Mouse (Mus musculus) forebrain, embryonic 15.5 days (tissue): ENCODE data around the gene Zfp36l1. TPM values are rescaled to one million over a fixed set of nuclear protein-coding genes. Genes with fewer than 3 reads are reported as not detected.
"Not testable (repeated sequence)": the region's sequence is repeated elsewhere in the genome, so short reads cannot be mapped to it uniquely, and the experiment has no call there.

Source experiments
- ATAC-seq: fragments of 200-750 bp; cut with Nextera tagmentation; replicated peaks from 2 replicates; pipeline ENCODE4 v1.8.0; 2017; ENCODE audit warnings: mild to moderate bottlenecking, moderate TSS enrichment, moderate library complexity
- H3K27ac ChIP-seq: fragments of 300-500 bp; sonication (generic); replicated peaks from 2 replicates; pipeline ENCODE4 v1.5.1; 2015; ENCODE audit warnings: mild to moderate bottlenecking, inconsistent platforms
- H3K27me3 ChIP-seq: fragments of 300-500 bp; sonication (generic); 2 replicates; pipeline ENCODE4 v1.6.1; 2015; ENCODE audit warnings: inconsistent platforms
- H3K36me3 ChIP-seq: fragments of 300-500 bp; sonication (generic); 2 replicates; pipeline ENCODE4 v1.6.1; 2015; ENCODE audit warnings: mild to moderate bottlenecking, inconsistent platforms
- H3K4me1 ChIP-seq: fragments of 300-500 bp; sonication (generic); 2 replicates; pipeline ENCODE4 v1.6.1; 2015; ENCODE audit warnings: inconsistent platforms
- H3K4me2 ChIP-seq: fragments of 300-500 bp; sonication (generic); replicated peaks from 2 replicates; pipeline ENCODE4 v1.6.1; 2015; ENCODE audit warnings: mild to moderate bottlenecking, inconsistent platforms
- H3K4me3 ChIP-seq: fragments of 300-500 bp; sonication (generic); 2 replicates; pipeline ENCODE4 v1.5.1; 2015; ENCODE audit warnings: mild to moderate bottlenecking, inconsistent platforms
- H3K9ac ChIP-seq: fragments of 300-500 bp; sonication (generic); replicated peaks from 2 replicates; pipeline ENCODE4 v1.6.1; 2015; ENCODE audit warnings: mild to moderate bottlenecking, inconsistent platforms
- H3K9me3 ChIP-seq: fragments of 300-500 bp; sonication (generic); 2 replicates; pipeline ENCODE4 v1.6.1; 2016; ENCODE audit warnings: inconsistent platforms
- WGBS: fragments of 180-500 bp; shearing (Covaris S2); methylation state at CpG from one replicate; pipeline ENCODE4 v1.1.7; 2015; ENCODE audit warnings: mixed read lengths; 5-methylcytosine and 5-hydroxymethylcytosine counted together
- polyA plus RNA-seq: library from polyadenylated mRNA; unstranded; fragments of >200 nt; fragmentation: Nextera tagmentation; extraction: Ambion mirVana; gene quantifications from 2 replicates; pipeline ENCODE4 v1.2.1, GENCODE M21; 2015

Zfp36l1 gene
- polyA plus RNA-seq, 1 experiment from 2014 or later: 28.2 TPM

GRCm38 (mm10) chr12:80114031-80114891 lies 1.4 kb upstream of the Zfp36l1 start:
- under 1% methylated on average over 51 of the region's 51 CpGs for WGBS
- Histone ChIP-seq H3K4me3 (peak overlapping the region; percentile 86), H3K4me2 (peak overlapping the region; percentile 82), H3K9ac (peak overlapping the region; percentile 79), H3K4me1 (peaks cover 64% of the 10 kb centered on the region), H3K27me3 (peaks cover 10% of the 10 kb centered on the region; the same call in 1 of the 2 replicates), H3K9me3 (no peaks in the 10 kb centered on the region), H3K36me3 (no peaks in the 10 kb centered on the region), H3K27ac (peak overlapping the region; percentile 92)
- ATAC-seq: no peak

GRCm38 (mm10) chr12:80113586-80114021 lies 791 bp upstream of the Zfp36l1 start:
- Histone ChIP-seq H3K27me3 (peaks cover 10% of the 10 kb centered on the region; the same call in 1 of the 2 replicates), H3K9me3 (no peaks in the 10 kb centered on the region), H3K36me3 (no peaks in the 10 kb centered on the region), H3K4me3 (peak overlapping the region; percentile 86), H3K9ac (peak overlapping the region; percentile 34; the same call in 1 of the 2 replicates), H3K4me2 (peak overlapping the region; percentile 82), H3K27ac (peak overlapping the region; percentile 92), H3K4me1 (peaks cover 64% of the 10 kb centered on the region)
- 1% methylated on average over 22 of the region's 22 CpGs for WGBS
- no peak for ATAC-seq

- no peak for ATAC-seq
- Histone ChIP-seq H3K27ac (peak overlapping the region; percentile 73), H3K27me3 (peaks cover 10% of the 10 kb centered on the region; the same call in 1 of the 2 replicates), H3K4me2 (peak overlapping the region; percentile 82), H3K9ac (peak overlapping the region; percentile 57), H3K9me3 (no peaks in the 10 kb centered on the region), H3K4me1 (peaks cover 64% of the 10 kb centered on the region), H3K36me3 (no peaks in the 10 kb centered on the region), H3K4me3 (peak overlapping the region; percentile 86)
- WGBS: under 1% methylated on average over 26 of the region's 26 CpGs
Observed at GRCm38 (mm10) chr12:80112071-80112660, 647 bp downstream of the Zfp36l1 start.

GRCm38 (mm10) chr12:80111131-80112070 lies 1.4 kb downstream of the Zfp36l1 start:
- Histone ChIP-seq H3K4me3 (peak overlapping the region; percentile 86), H3K27me3 (peaks cover 10% of the 10 kb centered on the region; the same call in 1 of the 2 replicates), H3K36me3 (no peaks in the 10 kb centered on the region), H3K4me1 (peaks cover 59% of the 10 kb centered on the region), H3K4me2 (peak overlapping the region; percentile 82), H3K9me3 (no peaks in the 10 kb centered on the region), H3K27ac (peak overlapping the region; percentile 73), H3K9ac (peak overlapping the region; percentile 57)
- WGBS: under 1% methylated on average over 29 of the region's 29 CpGs
- no peak for ATAC-seq

- H3K9me3 ChIP-seq: no peaks in the 10 kb centered on the region
- no peak for ATAC-seq
- peak overlapping the region; percentile 61 for H3K9ac ChIP-seq
- peaks cover 10% of the 10 kb centered on the region; the same call in 1 of the 2 replicates for H3K27me3 ChIP-seq
- H3K4me2 ChIP-seq: peak overlapping the region; percentile 82
- no peaks in the 10 kb centered on the region for H3K36me3 ChIP-seq
- peaks cover 53% of the 10 kb centered on the region for H3K4me1 ChIP-seq
- peak overlapping the region; percentile 73 for H3K27ac ChIP-seq
- peak overlapping the region; percentile 86 for H3K4me3 ChIP-seq
- WGBS: 0% methylated on average over 9 of the region's 9 CpGs
Observed at GRCm38 (mm10) chr12:80110546-80110870, 2.3 kb downstream of the Zfp36l1 start.

GRCm38 (mm10) chr12:80109753-80110545 lies 2.9 kb downstream of the Zfp36l1 start:
- 0 out of 2 replicates have a peak, but pooled peaks have one; percentile 2 for ATAC-seq
- H3K36me3 ChIP-seq: no peaks in the 10 kb centered on the region

GRCm38 (mm10) chr12:80108896-80109668 lies 3.7 kb downstream of the Zfp36l1 start:
- peak; percentile 42 for ATAC-seq
- peak overlapping the region; percentile 82 for H3K4me2 ChIP-seq
- peak overlapping the region; percentile 61 for H3K9ac ChIP-seq
- H3K4me3 ChIP-seq: peak overlapping the region; percentile 86
- H3K36me3 ChIP-seq, H3K9me3 ChIP-seq, H3K27me3 ChIP-seq: not testable (repeated sequence)
- H3K27ac ChIP-seq: peak overlapping the region; percentile 73
- under 1% methylated on average over 11 of the region's 11 CpGs for WGBS
- peaks cover 43% of the 10 kb centered on the region for H3K4me1 ChIP-seq

More at GRCm38 (mm10) chr12:80109753-80110545, 2.9 kb downstream of the Zfp36l1 start:
- Histone ChIP-seq H3K9me3 (no peaks in the 10 kb centered on the region), H3K4me3 (peak overlapping the region; percentile 86), H3K9ac (peak overlapping the region; percentile 61), H3K27me3 (peaks cover 10% of the 10 kb centered on the region; the same call in 1 of the 2 replicates), H3K4me2 (peak overlapping the region; percentile 82), H3K27ac (peak overlapping the region; percentile 73), H3K4me1 (peaks cover 52% of the 10 kb centered on the region)
- WGBS: 2% methylated on average over 53 of the region's 53 CpGs

- H3K36me3 ChIP-seq: no peaks in the 10 kb centered on the region
- no peak overlapping the region for H3K9ac ChIP-seq
- ATAC-seq: no peak
- H3K27me3 ChIP-seq: peaks cover 3% of the 10 kb centered on the region; the same call in 1 of the 2 replicates
- H3K4me3 ChIP-seq: no peak overlapping the region
- H3K4me2 ChIP-seq: no peak overlapping the region
- H3K27ac ChIP-seq: no peak overlapping the region
- peaks cover 24% of the 10 kb centered on the region for H3K4me1 ChIP-seq
- WGBS: 89% methylated on average over 3 of the region's 3 CpGs
- H3K9me3 ChIP-seq: no peaks in the 10 kb centered on the region
Observed at GRCm38 (mm10) chr12:80106896-80107667, 5.7 kb downstream of the Zfp36l1 start.

GRCm38 (mm10) chr12:80106138-80106895 lies 6.5 kb downstream of the Zfp36l1 start:
- H3K4me2 ChIP-seq: no peak overlapping the region
- peaks cover 3% of the 10 kb centered on the region; the same call in 1 of the 2 replicates for H3K27me3 ChIP-seq
- peaks cover 18% of the 10 kb centered on the region for H3K4me1 ChIP-seq
- ATAC-seq: no peak
- WGBS: 81% methylated on average over 4 of the region's 4 CpGs
- H3K36me3 ChIP-seq: no peaks in the 10 kb centered on the region
- H3K9me3 ChIP-seq: no peaks in the 10 kb centered on the region
- H3K9ac ChIP-seq: no peak overlapping the region
- no peak overlapping the region for H3K27ac ChIP-seq
- no peak overlapping the region for H3K4me3 ChIP-seq
